Mouse (Mus musculus): Measurements from ENCODE around the gene Ncor2.

DNA sequence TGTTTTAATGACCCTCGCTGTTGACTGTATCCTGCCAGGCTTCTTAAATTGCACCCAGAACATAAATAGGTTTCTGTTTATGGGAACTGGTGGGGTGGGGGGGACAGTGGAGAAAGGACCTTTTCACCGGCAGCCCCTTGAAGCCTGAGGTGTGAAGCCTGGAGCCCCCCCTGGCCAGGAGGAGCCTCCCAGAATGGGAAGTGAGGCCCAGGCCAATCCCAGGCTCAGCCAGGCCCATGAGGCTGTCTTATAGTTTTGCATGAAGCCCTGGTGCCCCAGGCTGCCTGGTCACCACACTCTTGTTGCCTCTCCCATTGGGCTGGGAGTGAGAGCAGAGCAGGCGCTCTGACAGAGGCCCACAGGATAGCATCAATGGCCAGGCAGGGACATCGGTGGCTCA, 181.1 kb downstream of the Ncor2 start:
- TF ChIP-seq CTCF (IDR thresholded peaks at IDR 0.05; ENCODE audit: low read depth) (no peak), EP300 (optimal IDR thresholded peaks at IDR 0.05) (no peak)
